Mouse (Mus musculus): ENCODE data around the gene Frg2f1. TPM values are rescaled to one million over a fixed set of nuclear protein-coding genes. Genes with fewer than 3 reads are reported as not detected.

Gene Frg2f1
- polyA plus RNA-seq, 2 experiments: 5.5 to 10.2 TPM

GRCm38 (mm10) chr4:119498319-119498848 is 40.9 kb downstream of the Frg2f1 start:
- no peak overlapping the region for H3K4me3 ChIP-seq (replicated peaks; ENCODE audit: low read length)
- no peak overlapping the region for H3K4me2 ChIP-seq (replicated peaks; ENCODE audit: low read depth, low read length, severe bottlenecking)
- H3K27ac ChIP-seq (replicated peaks; ENCODE audit: low read depth, low read length): no peak overlapping the region
- TF ChIP-seq POLR2A (IDR thresholded peaks at IDR 0.05; ENCODE audit: borderline replicate concordance, extremely low read depth, insufficient read depth, insufficient read length): no peak
- H3K9me3 ChIP-seq (ENCODE audit: control insufficient read depth, low read length): no peaks in the 10 kb centered on the region
- no peaks in the 10 kb centered on the region for H3K36me3 ChIP-seq (ENCODE audit: control insufficient read depth, insufficient read depth, low read length)
- 50% methylated on average over 5 of the region's 5 CpGs for WGBS
- no peak for DNase-seq (ENCODE audit: low spot score)
- peaks cover 4% of the 10 kb centered on the region; the same call in 1 of the 2 replicates for H3K27me3 ChIP-seq (ENCODE audit: control insufficient read depth, insufficient read depth, low read length)
- ATAC-seq (ENCODE audit: low FRiP score, low read depth): no peak
- H3K9ac ChIP-seq (ENCODE audit: low read depth, low read length, severe bottlenecking): no peak overlapping the region
- no peaks in the 10 kb centered on the region for H3K4me1 ChIP-seq (ENCODE audit: control insufficient read depth, insufficient read depth, low read length)

- DNase-seq (ENCODE audit: low spot score): no peak
- 37% methylated on average over 10 of the region's 10 CpGs for WGBS
- Histone ChIP-seq H3K9ac (ENCODE audit: low read depth, low read length, severe bottlenecking) (no peak overlapping the region), H3K27ac (replicated peaks; ENCODE audit: low read depth, low read length) (no peak overlapping the region), H3K9me3 (ENCODE audit: control insufficient read depth, low read length) (peaks cover 4% of the 10 kb centered on the region; the same call in 1 of the 2 replicates), H3K4me1 (ENCODE audit: control insufficient read depth, insufficient read depth, low read length) (no peaks in the 10 kb centered on the region), H3K4me3 (replicated peaks; ENCODE audit: low read length) (peak overlapping the region; percentile 58), H3K4me2 (replicated peaks; ENCODE audit: low read depth, low read length, severe bottlenecking) (peak overlapping the region; percentile 88), H3K36me3 (ENCODE audit: control insufficient read depth, insufficient read depth, low read length) (no peaks in the 10 kb centered on the region), H3K27me3 (ENCODE audit: control insufficient read depth, insufficient read depth, low read length) (peaks cover 27% of the 10 kb centered on the region; the same call in 1 of the 2 replicates)
- no peak for ATAC-seq (ENCODE audit: low FRiP score, low read depth)
- TF ChIP-seq POLR2A (IDR thresholded peaks at IDR 0.05; ENCODE audit: borderline replicate concordance, extremely low read depth, insufficient read depth, insufficient read length): no peak
Observed at GRCm38 (mm10) chr4:119492933-119493327, 46.4 kb downstream of the Frg2f1 start.

GRCm38 (mm10) chr4:119492291-119492932 is 46.9 kb downstream of the Frg2f1 start, which contains the start of gene Rimkla:
Gene Rimkla (minus strand): TSS chr4:119492628.
- H3K27ac ChIP-seq (replicated peaks; ENCODE audit: low read depth, low read length): no peak within 1 kb of the TSS
- H3K9me3 ChIP-seq (ENCODE audit: control insufficient read depth, low read length): peaks cover 4% of the 10 kb centered on the region; the same call in 1 of the 2 replicates
- no peaks in the 10 kb centered on the region for H3K36me3 ChIP-seq (ENCODE audit: control insufficient read depth, insufficient read depth, low read length)
- H3K4me1 ChIP-seq (ENCODE audit: control insufficient read depth, insufficient read depth, low read length): no peaks in the 10 kb centered on the region
- peak within 1 kb of the TSS; percentile 88 for H3K4me2 ChIP-seq (replicated peaks; ENCODE audit: low read depth, low read length, severe bottlenecking)
- DNase-seq (ENCODE audit: low spot score) (peak; percentile 34), ATAC-seq (ENCODE audit: low FRiP score, low read depth) (peak; percentile 89)
- WGBS: under 1% methylated on average over 53 of the region's 77 CpGs
- TF ChIP-seq POLR2A (IDR thresholded peaks at IDR 0.05; ENCODE audit: borderline replicate concordance, extremely low read depth, insufficient read depth, insufficient read length): no peak
- H3K27me3 ChIP-seq (ENCODE audit: control insufficient read depth, insufficient read depth, low read length): peaks cover 27% of the 10 kb centered on the region; the same call in 1 of the 2 replicates
- peak within 1 kb of the TSS; percentile 58 for H3K4me3 ChIP-seq (replicated peaks; ENCODE audit: low read length)
- peak within 1 kb of the TSS; percentile 44 for H3K9ac ChIP-seq (ENCODE audit: low read depth, low read length, severe bottlenecking)

- no peak overlapping the region for H3K4me2 ChIP-seq (replicated peaks; ENCODE audit: low read depth, low read length, severe bottlenecking)
- no peak overlapping the region for H3K27ac ChIP-seq (replicated peaks; ENCODE audit: low read depth, low read length)
- DNase-seq (ENCODE audit: low spot score) (no peak), ATAC-seq (ENCODE audit: low FRiP score, low read depth) (no peak)
- no peaks in the 10 kb centered on the region for H3K36me3 ChIP-seq (ENCODE audit: control insufficient read depth, insufficient read depth, low read length)
- H3K9ac ChIP-seq (ENCODE audit: low read depth, low read length, severe bottlenecking): no peak overlapping the region
- peaks cover 4% of the 10 kb centered on the region; the same call in 1 of the 2 replicates for H3K9me3 ChIP-seq (ENCODE audit: control insufficient read depth, low read length)
- H3K4me1 ChIP-seq (ENCODE audit: control insufficient read depth, insufficient read depth, low read length): no peaks in the 10 kb centered on the region
- H3K27me3 ChIP-seq (ENCODE audit: control insufficient read depth, insufficient read depth, low read length): peaks cover 27% of the 10 kb centered on the region; the same call in 1 of the 2 replicates
- no peak overlapping the region for H3K4me3 ChIP-seq (replicated peaks; ENCODE audit: low read length)
- TF ChIP-seq POLR2A (IDR thresholded peaks at IDR 0.05; ENCODE audit: borderline replicate concordance, extremely low read depth, insufficient read depth, insufficient read length): no peak
- 70% methylated on average over 3 of the region's 3 CpGs for WGBS
Observed at GRCm38 (mm10) chr4:119490806-119491205, 48.5 kb downstream of the Frg2f1 start.

GRCm38 (mm10) chr4:119489666-119490065 is 49.7 kb downstream of the Frg2f1 start:
- Histone ChIP-seq H3K9me3 (ENCODE audit: control insufficient read depth, low read length) (peaks cover 4% of the 10 kb centered on the region; the same call in 1 of the 2 replicates), H3K9ac (ENCODE audit: low read depth, low read length, severe bottlenecking) (no peak overlapping the region), H3K4me3 (replicated peaks; ENCODE audit: low read length) (no peak overlapping the region), H3K36me3 (ENCODE audit: control insufficient read depth, insufficient read depth, low read length) (no peaks in the 10 kb centered on the region), H3K27ac (replicated peaks; ENCODE audit: low read depth, low read length) (no peak overlapping the region), H3K4me2 (replicated peaks; ENCODE audit: low read depth, low read length, severe bottlenecking) (no peak overlapping the region), H3K27me3 (ENCODE audit: control insufficient read depth, insufficient read depth, low read length) (peaks cover 27% of the 10 kb centered on the region; the same call in 1 of the 2 replicates), H3K4me1 (ENCODE audit: control insufficient read depth, insufficient read depth, low read length) (no peaks in the 10 kb centered on the region)
- TF ChIP-seq POLR2A (IDR thresholded peaks at IDR 0.05; ENCODE audit: borderline replicate concordance, extremely low read depth, insufficient read depth, insufficient read length): no peak
- no peak for DNase-seq (ENCODE audit: low spot score)
- 82% methylated on average over 10 of the region's 10 CpGs for WGBS
- no peak for ATAC-seq (ENCODE audit: low FRiP score, low read depth)

All from limb, embryonic 14.5 days (tissue).